Mouse (Mus musculus) neutrophil, adult 83 days (primary cell): ENCODE data around the gene Olfr891. TPM values are rescaled to one million over a fixed set of nuclear protein-coding genes. Genes with fewer than 3 reads are reported as not detected.

Experiments
- total RNA-seq, 2 experiments: library from RNA; stranded (reverse); gene quantifications; one replicate each; pipeline ENCODE4 v1.2.4; 2023

The Olfr891 gene
- not detected for total RNA-seq

DNA sequence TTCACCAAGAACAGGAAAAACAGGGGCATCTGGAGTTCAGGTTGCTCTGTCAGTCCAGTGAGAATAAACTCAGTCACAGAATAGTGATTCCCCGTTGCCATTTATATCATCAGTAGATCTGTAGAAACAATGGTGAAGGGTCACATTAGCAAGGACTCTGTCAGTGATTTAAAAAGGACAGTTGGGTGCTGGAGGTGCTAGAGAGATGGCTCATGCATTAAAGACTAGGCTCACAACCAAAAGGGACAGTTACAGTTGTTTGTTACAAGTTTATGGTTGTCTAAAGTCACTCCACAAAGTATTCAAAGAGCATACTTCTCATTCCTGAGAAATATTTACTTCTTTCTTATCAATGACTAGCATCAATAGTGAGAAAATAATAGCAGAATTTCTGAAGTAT, at the start of gene Olfr891:
Olfr891 (minus strand) TSS at position 101 of the 400 bp plus-strand sequence.

DNA sequence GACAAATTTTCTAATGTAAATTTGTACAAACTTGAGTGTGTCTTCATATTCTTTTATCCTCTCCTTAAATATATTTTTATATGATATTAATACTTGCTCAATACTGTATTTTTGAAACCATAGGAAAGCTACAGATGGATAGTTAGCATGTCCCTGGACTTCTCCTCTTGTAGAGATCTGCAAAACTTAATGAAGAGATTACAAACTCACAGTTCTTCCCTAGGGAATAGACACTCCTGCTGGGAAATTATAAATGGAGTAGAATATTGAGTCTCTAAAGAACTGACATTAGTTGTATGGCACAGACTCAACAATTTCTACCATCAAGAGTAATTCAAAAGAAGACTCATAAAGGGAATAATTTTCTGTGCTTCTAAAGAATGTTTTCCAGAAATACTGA, 37.1 kb upstream of the Olfr891 start, which contains the start of gene Olfr894:
Olfr894 (plus strand) TSS at position 301 of the 400 bp plus-strand sequence.

DNA sequence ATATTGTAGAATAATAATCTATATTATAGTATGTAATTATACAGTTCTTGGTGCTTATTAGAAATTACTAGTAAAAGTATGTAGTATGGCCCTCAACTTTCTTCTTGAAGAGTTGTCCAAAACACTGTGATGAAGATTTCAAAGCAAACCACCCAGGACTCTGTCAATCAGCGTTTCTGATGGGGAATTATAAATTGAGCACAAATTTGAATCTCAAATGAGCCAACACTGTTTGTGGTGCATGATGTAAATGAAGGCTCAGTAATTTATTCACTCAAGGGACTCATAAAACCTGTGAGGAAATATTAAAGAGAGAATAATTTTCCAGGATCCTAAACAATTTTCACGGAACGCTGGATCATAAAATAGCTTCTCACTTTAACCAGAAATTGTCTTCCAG, 27.4 kb upstream of the Olfr891 start, which contains the start of gene Olfr893:
Olfr893 (plus strand) TSS at position 301 of the 400 bp plus-strand sequence.

DNA sequence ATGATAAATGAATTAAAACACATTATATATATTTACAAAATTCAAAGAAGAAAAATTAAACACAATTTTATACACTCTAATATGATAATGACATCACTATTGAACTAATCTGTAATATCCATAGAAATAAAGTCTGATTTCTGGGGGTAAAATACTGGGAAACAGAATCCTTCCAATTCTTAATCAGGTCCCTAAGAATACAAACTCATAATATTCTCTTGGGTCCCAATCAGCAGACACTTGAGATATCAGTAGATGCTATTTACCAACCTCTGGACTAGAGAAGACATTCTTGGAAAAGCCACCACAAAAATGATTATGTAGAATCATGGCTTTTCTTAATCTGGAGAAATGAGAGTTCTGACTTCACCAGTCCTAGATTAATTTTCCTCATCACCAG, 38.4 kb downstream of the Olfr891 start, which contains the start of gene Olfr890:
Olfr890 (plus strand) TSS at position 301 of the 400 bp plus-strand sequence.

Other genes with a start within 250 kb of the Olfr891 start
- not detected for gene Olfr881, start 189.0 kb downstream of the Olfr891 start, total RNA-seq
- gene Olfr883, start 155.0 kb downstream of the Olfr891 start, total RNA-seq, result not detected
- gene Olfr884, start 134.3 kb downstream of the Olfr891 start, total RNA-seq, result not detected
- not detected for gene Olfr885, start 119.5 kb downstream of the Olfr891 start, total RNA-seq
- not detected for gene Olfr887, start 96.7 kb downstream of the Olfr891 start, total RNA-seq
- gene Olfr888, start 72.7 kb downstream of the Olfr891 start, total RNA-seq, result not detected
- under 1 TPM in 1 of 2 experiments, not detected in 1; 0.07 TPM for gene Olfr889, start 65.6 kb downstream of the Olfr891 start, total RNA-seq
- gene Olfr890, start 38.3 kb downstream of the Olfr891 start, total RNA-seq, result not detected
- not detected for gene Olfr893, start 27.5 kb upstream of the Olfr891 start, total RNA-seq
- gene Olfr894, start 37.2 kb upstream of the Olfr891 start, total RNA-seq, result not detected
- not detected for gene Olfr143, start 72.0 kb upstream of the Olfr891 start, total RNA-seq
- gene Olfr895, start 87.0 kb upstream of the Olfr891 start, total RNA-seq, result not detected
- gene Olfr896-ps1, start 110.3 kb upstream of the Olfr891 start, total RNA-seq, result not detected
- gene Olfr25, start 148.2 kb upstream of the Olfr891 start, total RNA-seq, result not detected
- gene Olfr898, start 167.6 kb upstream of the Olfr891 start, total RNA-seq, result not detected
- gene Olfr250, start 186.1 kb upstream of the Olfr891 start, total RNA-seq, result not detected
- not detected for gene Olfr251, start 196.3 kb upstream of the Olfr891 start, total RNA-seq
- gene Olfr147, start 220.9 kb upstream of the Olfr891 start, total RNA-seq, result not detected
- gene Olfr901, start 248.6 kb upstream of the Olfr891 start, total RNA-seq, result not detected